Mouse (Mus musculus) forebrain, postnatal 0 days (tissue): ENCODE measurements around the gene Glce. TPM values are rescaled to one million over a fixed set of nuclear protein-coding genes. Genes with fewer than 3 reads are reported as not detected.

Experiments used
- ATAC-seq: fragments of 200-750 bp; cut with Nextera tagmentation; 2 replicates; pipeline ENCODE4 v1.8.0; 2017; ENCODE audit warnings: mild to moderate bottlenecking, moderate library complexity
- DNase-seq: peaks from one replicate; pipeline ENCODE4 v3.0.0-alpha.2; 2015
- H3K27ac ChIP-seq: fragments of 300-500 bp; sonication (generic); 2 replicates; pipeline ENCODE4 v1.5.1; 2014; ENCODE audit warnings: low read depth, mild to moderate bottlenecking, antibody characterized with exemption, low read length, moderate library complexity, mixed read lengths
- H3K27me3 ChIP-seq: fragments of 300-500 bp; sonication (generic); 2 replicates; pipeline ENCODE4 v1.6.1; 2014; ENCODE audit warnings: mild to moderate bottlenecking, low read length, mixed read lengths; ENCODE audit not compliant: insufficient read depth
- H3K36me3 ChIP-seq: fragments of 300-500 bp; sonication (generic); 2 replicates; pipeline ENCODE4 v1.6.1; 2014; ENCODE audit warnings: mild to moderate bottlenecking, moderate library complexity; ENCODE audit not compliant: insufficient read depth
- H3K4me1 ChIP-seq: fragments of 300-500 bp; sonication (generic); 2 replicates; pipeline ENCODE4 v1.6.1; 2014; ENCODE audit warnings: antibody characterized with exemption; ENCODE audit not compliant: insufficient read depth
- H3K4me2 ChIP-seq: fragments of 300-500 bp; sonication (generic); 2 replicates; pipeline ENCODE4 v1.6.1; 2014; ENCODE audit warnings: low read depth, mild to moderate bottlenecking, moderate library complexity
- H3K4me3 ChIP-seq: fragments of 300-500 bp; sonication (generic); 2 replicates; pipeline ENCODE4 v1.5.1; 2014; ENCODE audit warnings: low read depth, low read length, mixed read lengths
- H3K9ac ChIP-seq: fragments of 300-500 bp; sonication (generic); 2 replicates; pipeline ENCODE4 v1.6.1; 2014; ENCODE audit warnings: mild to moderate bottlenecking
- H3K9me3 ChIP-seq: fragments of 300-500 bp; sonication (generic); 2 replicates; pipeline ENCODE4 v1.6.1; 2016; ENCODE audit warnings: low read length
- CTCF ChIP-seq: sonication (generic); IDR thresholded peaks from 2 replicates; pipeline ENCODE4 v1.5.1; 2016; ENCODE audit warnings: antibody characterized with exemption, control low read depth, low read depth
- WGBS: fragments of 180-500 bp; shearing (Covaris S2); extraction: QIAGEN DNeasy Blood & Tissue Kit; methylation state at CpG from one replicate; pipeline ENCODE4 v1.1.7; 2014; 5-methylcytosine and 5-hydroxymethylcytosine counted together
- polyA plus RNA-seq: library from polyadenylated mRNA; unstranded; fragments of >200 nt; fragmentation: Nextera tagmentation; extraction: Ambion mirVana; gene quantifications from 2 replicates; pipeline ENCODE4 v1.2.1, GENCODE M21; 2015
- total RNA-seq: library from RNA; depleted of rRNA; stranded (reverse); fragments of >200 nt; gene quantifications from 2 replicates; pipeline ENCODE4 v1.2.3, GENCODE M21; 2014

The Glce gene
- total and polyA plus RNA-seq, 2 experiments from 2014 or later: 15.3 to 36.9 TPM

DNA sequence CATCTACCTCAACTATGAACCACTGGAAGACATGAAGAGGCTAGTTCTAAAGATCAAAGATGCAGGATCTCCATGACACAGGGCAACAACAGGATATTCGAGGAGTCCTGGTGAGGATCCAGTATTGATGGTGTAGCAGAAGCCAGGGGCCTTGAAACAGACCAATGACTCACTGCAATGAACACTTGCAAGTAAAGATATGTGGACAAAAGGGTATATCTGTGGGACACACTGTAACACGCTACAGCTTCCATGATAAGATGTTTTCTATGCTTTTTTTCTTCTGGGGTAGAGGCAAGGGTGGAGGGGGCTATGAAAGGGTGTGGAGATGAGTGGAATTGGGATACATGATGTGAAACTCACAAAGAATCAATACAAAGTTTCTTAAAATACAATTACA is 36.9 kb downstream of the Glce start:
- H3K4me1 ChIP-seq: no peaks in the 10 kb centered on the region
- H3K27ac ChIP-seq: no peak overlapping the region
- H3K4me2 ChIP-seq: no peak overlapping the region
- H3K9ac ChIP-seq: no peak overlapping the region
- no peak for TF ChIP-seq CTCF
- no peak overlapping the region for H3K4me3 ChIP-seq
- ATAC-seq (no peak), DNase-seq (no peak)
- H3K9me3 ChIP-seq: no peaks in the 10 kb centered on the region
- no peaks in the 10 kb centered on the region for H3K36me3 ChIP-seq
- WGBS: 92% methylated on average over 2 of the region's 2 CpGs
- H3K27me3 ChIP-seq: no peaks in the 10 kb centered on the region

DNA sequence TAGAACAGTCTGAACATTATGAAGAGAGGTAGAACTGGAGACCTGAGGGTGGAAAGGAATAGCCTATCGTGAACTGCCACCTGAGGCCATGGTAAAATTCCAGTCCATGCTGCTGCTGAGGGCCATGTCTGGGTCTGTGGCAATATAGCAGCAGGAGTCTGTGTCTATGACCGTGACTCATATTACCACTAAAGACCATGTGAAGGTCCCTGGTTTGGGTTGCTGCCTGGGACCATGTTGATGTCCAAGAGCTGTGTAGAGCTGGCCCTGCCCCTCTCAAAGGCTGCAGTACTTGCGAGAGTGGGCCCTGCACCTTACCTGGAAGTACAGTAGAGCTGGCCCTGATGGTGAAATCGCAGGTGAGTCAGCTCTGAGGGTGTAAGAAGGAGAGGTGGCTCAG is 37.6 kb downstream of the Glce start:
- no peaks in the 10 kb centered on the region for H3K9me3 ChIP-seq
- no peak overlapping the region for H3K9ac ChIP-seq
- no peaks in the 10 kb centered on the region for H3K27me3 ChIP-seq
- no peak overlapping the region for H3K4me3 ChIP-seq
- H3K4me1 ChIP-seq: no peaks in the 10 kb centered on the region
- WGBS: 98% methylated on average over 4 of the region's 4 CpGs
- no peak overlapping the region for H3K27ac ChIP-seq
- ATAC-seq (no peak), DNase-seq (no peak)
- H3K4me2 ChIP-seq: no peak overlapping the region
- no peaks in the 10 kb centered on the region for H3K36me3 ChIP-seq
- no peak for TF ChIP-seq CTCF

DNA sequence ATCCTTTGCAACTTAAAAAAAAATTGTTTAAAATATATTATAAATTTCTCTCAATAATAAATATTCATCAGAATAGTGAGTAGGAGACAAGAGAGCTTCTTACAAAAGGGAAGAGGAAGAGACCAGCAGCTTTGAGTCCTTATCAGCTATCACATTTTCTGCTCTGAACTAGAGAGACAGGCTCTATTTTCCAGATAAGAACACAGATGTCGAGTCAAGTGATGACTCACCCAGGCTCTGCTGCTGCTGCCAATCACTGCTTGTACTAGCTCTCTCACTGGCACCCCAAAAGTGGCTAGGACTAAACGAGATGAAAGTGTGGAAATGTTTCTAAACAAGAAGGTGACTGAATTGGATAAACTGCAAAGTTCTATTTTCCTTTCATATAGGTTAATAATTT is 39.5 kb downstream of the Glce start:
- no peaks in the 10 kb centered on the region for H3K4me1 ChIP-seq
- H3K9ac ChIP-seq: no peak overlapping the region
- 42% methylated on average over 2 of the region's 2 CpGs for WGBS
- H3K9me3 ChIP-seq: no peaks in the 10 kb centered on the region
- no peak overlapping the region for H3K4me3 ChIP-seq
- H3K27ac ChIP-seq: no peak overlapping the region
- no peak overlapping the region for H3K4me2 ChIP-seq
- no peak for TF ChIP-seq CTCF
- DNase-seq (no peak), ATAC-seq (no peak)
- no peaks in the 10 kb centered on the region for H3K27me3 ChIP-seq
- no peaks in the 10 kb centered on the region for H3K36me3 ChIP-seq

DNA sequence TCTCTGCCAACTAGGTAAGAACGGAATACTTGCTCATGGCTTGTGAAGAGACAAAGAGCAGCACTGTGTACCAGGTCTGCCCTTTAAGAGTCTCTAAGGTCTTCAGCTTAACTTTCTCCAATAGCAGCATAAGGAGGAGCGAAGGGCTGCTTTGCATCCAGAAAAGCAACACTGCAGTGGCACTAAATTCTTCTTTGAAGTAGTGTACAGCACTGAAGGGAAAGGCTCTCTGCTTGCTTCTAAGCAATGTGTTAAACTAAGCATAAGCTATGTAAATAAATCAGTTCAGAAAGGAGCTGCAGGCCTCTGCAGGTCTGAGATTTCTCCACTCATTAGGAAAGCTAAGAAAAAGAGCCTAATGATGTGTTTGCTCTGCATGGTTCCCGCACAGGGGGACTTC is 40.9 kb downstream of the Glce start:
- DNase-seq (no peak), ATAC-seq (no peak)
- Histone ChIP-seq H3K36me3 (no peaks in the 10 kb centered on the region), H3K4me2 (no peak overlapping the region), H3K9ac (no peak overlapping the region), H3K27ac (no peak overlapping the region), H3K4me1 (no peaks in the 10 kb centered on the region), H3K4me3 (no peak overlapping the region), H3K27me3 (no peaks in the 10 kb centered on the region), H3K9me3 (no peaks in the 10 kb centered on the region)
- TF ChIP-seq CTCF: no peak
- WGBS: 29% methylated on average over 3 of the region's 3 CpGs

DNA sequence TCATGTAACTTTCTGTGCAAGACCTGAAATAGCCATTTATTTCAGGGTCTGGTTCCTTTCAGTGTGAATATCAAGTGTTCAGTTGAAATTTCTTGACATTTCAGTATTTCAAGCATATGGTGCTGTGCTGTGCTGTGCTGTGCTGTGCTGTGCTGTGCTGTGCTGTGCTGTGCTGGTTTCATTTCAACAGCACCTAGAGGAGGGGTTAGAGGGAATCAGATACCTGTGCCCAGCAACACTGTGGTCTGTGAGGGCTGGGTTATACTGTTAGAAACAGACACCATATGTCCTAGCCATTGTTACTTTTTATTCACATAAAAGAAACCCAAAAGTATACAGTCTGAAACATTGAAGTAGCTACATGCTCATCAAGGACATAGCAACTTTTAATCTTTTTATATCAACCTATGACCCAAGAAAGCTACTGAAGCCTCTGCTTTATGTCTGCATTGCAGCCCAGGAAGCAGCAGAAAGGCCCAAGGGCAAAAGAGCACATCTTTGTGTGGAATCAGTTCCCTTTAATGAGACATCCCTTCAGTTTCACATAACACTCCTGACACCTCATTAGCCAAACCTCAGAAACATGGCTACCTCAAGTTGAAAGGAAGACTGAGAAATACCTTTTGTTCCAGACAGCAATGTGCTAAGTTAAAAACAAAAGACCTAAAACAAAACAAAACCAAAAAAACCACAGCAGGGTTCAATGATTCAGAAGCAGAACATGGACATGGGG is 42.3 kb downstream of the Glce start:
- H3K9ac ChIP-seq: no peak overlapping the region
- H3K36me3 ChIP-seq: no peaks in the 10 kb centered on the region
- H3K4me2 ChIP-seq: no peak overlapping the region
- no peaks in the 10 kb centered on the region for H3K27me3 ChIP-seq
- H3K27ac ChIP-seq: no peak overlapping the region
- ATAC-seq (no peak), DNase-seq (no peak)
- no peak for TF ChIP-seq CTCF
- H3K4me1 ChIP-seq: no peaks in the 10 kb centered on the region
- H3K4me3 ChIP-seq: no peak overlapping the region
- no peaks in the 10 kb centered on the region for H3K9me3 ChIP-seq

DNA sequence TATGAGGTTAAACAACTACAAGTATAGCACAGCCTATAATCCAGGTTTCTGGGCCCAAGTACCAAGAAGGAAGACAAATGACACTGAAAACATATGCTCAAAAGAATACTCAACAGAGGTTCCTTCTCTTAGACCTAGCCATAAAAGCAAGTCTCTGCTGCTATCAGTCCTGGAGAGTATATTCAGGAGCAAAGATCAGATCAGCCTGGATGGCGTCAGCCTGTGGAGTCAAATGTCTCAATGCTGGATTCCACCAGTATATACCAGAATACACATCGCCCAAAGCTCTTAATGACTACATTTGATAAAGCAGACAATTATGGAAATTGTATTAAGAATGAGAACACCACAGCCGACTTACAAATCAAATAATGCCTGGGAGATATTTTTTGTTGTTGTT is 60.2 kb downstream of the Glce start:
- no peak for TF ChIP-seq CTCF
- no peak overlapping the region for H3K27ac ChIP-seq
- H3K4me1 ChIP-seq: no peaks in the 10 kb centered on the region
- ATAC-seq (no peak), DNase-seq (no peak)
- H3K27me3 ChIP-seq: no peaks in the 10 kb centered on the region
- no peak overlapping the region for H3K9ac ChIP-seq
- H3K9me3 ChIP-seq: no peaks in the 10 kb centered on the region
- peaks cover 7% of the 10 kb centered on the region for H3K36me3 ChIP-seq
- H3K4me2 ChIP-seq: no peak overlapping the region
- WGBS: 92% methylated on average over 3 of the region's 3 CpGs
- H3K4me3 ChIP-seq: no peak overlapping the region

DNA sequence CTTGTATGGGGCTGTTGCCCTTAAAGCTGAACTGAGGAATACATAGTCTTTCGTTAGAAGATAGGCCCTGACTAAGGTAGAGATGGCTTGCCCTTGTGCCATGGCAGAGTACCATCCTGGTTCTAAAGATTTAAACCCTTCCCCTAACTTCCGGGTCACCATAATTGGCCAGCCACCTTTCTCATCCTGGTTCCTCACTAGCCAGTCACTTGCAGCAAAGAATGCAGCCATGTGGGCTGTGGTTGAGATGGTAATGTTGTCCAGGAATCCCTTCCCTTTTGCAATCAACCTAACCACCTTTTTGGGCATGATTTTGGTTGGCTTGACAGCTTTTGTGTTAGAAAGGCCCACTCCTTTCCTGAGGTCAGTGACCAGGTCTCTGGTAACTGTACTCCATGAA is 62.0 kb downstream of the Glce start:
- H3K9ac ChIP-seq: no peak overlapping the region
- H3K4me3 ChIP-seq: no peak overlapping the region
- TF ChIP-seq CTCF: no peak
- peaks cover 7% of the 10 kb centered on the region for H3K36me3 ChIP-seq
- no peak overlapping the region for H3K27ac ChIP-seq
- no peaks in the 10 kb centered on the region for H3K9me3 ChIP-seq
- H3K4me2 ChIP-seq: no peak overlapping the region
- DNase-seq (no peak), ATAC-seq (no peak)
- WGBS: 91% methylated on average over 2 of the region's 2 CpGs
- H3K4me1 ChIP-seq: no peaks in the 10 kb centered on the region
- no peaks in the 10 kb centered on the region for H3K27me3 ChIP-seq
